Mouse (Mus musculus): ENCODE data around the gene Negr1. TPM values are rescaled to one million over a fixed set of nuclear protein-coding genes. Genes with fewer than 3 reads are reported as not detected.
A peak's percentile ranks its signal among the peaks of the same experiment; 100 is the strongest.

Negr1 gene
- 5.9 and 6.5 TPM in 2 replicates for polyA plus RNA-seq (2015; fragmentation: Nextera tagmentation; extraction: Ambion mirVana)

DNA sequence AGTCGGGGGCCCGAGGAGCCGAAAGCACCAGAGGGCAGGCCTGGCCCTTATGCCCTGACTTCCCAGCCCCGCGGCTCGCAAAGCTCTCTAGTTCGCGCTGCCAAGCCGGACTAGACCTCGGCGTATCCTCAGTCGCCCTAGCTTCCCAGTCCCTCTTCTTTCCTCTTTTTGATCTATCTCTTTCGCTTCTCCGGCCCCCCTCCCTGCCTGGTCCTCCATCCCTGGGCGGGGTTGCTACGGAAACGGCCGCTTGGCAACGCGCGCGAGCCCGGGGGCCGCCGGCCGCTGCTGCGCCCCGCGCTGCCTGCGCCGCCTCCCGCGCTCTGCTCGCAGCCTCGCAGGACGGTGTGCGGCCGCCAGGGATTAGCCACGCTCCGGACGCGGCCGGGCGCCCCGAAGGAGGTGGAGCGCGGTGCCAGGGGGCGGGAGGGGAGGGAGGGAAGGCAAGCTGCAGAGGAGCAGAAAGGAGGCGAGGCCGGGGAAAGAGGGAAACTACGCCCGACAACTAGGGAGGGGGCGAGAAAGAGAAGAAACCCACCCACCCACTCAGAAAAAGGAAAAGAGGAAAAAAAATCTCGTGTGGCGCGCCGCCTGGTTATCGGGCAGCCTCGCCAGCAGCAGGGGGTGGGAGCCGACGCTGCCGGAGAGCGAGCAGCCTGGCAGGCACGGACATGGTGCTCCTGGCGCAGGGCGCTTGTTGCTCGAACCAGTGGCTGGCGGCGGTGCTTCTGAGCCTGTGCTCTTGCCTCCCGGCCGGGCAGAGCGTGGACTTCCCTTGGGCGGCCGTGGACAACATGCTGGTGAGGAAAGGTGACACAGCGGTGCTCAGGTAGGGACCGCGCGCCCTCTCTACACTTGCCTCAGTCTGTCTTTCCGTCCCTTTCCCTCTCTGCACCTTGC is at the start of gene Negr1:
Negr1 (plus strand) TSS at position 271 of the 900 bp plus-strand sequence.
- H3K4me1 ChIP-seq (replicated peaks; ENCODE audit: insufficient read depth, low read length): peaks cover 5% of the 10 kb centered on the region; the same call in 1 of the 2 replicates
- WGBS: under 1% methylated on average over 79 of the region's 79 CpGs
- 0 out of 2 replicates have a peak within 1 kb of the TSS, but pooled peaks have one; percentile 42 for H3K27ac ChIP-seq
- H3K9me3 ChIP-seq (replicated peaks; ENCODE audit: low read length): no peaks in the 10 kb centered on the region
- H3K27me3 ChIP-seq (ENCODE audit: insufficient read depth, low read length): no peaks in the 10 kb centered on the region
- DNase-seq (ENCODE audit: low spot score): peak; percentile 73
- no peaks in the 10 kb centered on the region for H3K36me3 ChIP-seq (ENCODE audit: insufficient read depth, low read length)
- ATAC-seq (replicated peaks; ENCODE audit: low FRiP score, low read depth): peak; percentile 79
- H3K9ac ChIP-seq (ENCODE audit: low read depth, low read length): peak within 1 kb of the TSS; percentile 46; the same call in 1 of the 2 replicates
- peak within 1 kb of the TSS; percentile 60 for H3K4me3 ChIP-seq (replicated peaks; ENCODE audit: low read depth, low read length)
- H3K4me2 ChIP-seq (ENCODE audit: low read length): peak within 1 kb of the TSS; percentile 64
- TF ChIP-seq CTCF (IDR thresholded peaks at IDR 0.05; ENCODE audit: low read depth): no peak

GRCm38 (mm10) chr3:156526461-156526933 is 35.1 kb upstream of the Negr1 start:
- 75% methylated on average over 8 of the region's 8 CpGs for WGBS
- TF ChIP-seq CTCF (IDR thresholded peaks at IDR 0.05; ENCODE audit: low read depth): no peak
- no peak overlapping the region for H3K4me2 ChIP-seq (ENCODE audit: low read length)
- no peaks in the 10 kb centered on the region for H3K9me3 ChIP-seq (replicated peaks; ENCODE audit: low read length)
- H3K27ac ChIP-seq: no peak overlapping the region
- H3K27me3 ChIP-seq (ENCODE audit: insufficient read depth, low read length): no peaks in the 10 kb centered on the region
- no peak for DNase-seq (ENCODE audit: low spot score)
- H3K36me3 ChIP-seq (ENCODE audit: insufficient read depth, low read length): no peaks in the 10 kb centered on the region
- H3K4me3 ChIP-seq (replicated peaks; ENCODE audit: low read depth, low read length): no peak overlapping the region
- no peak overlapping the region for H3K9ac ChIP-seq (ENCODE audit: low read depth, low read length)
- no peak for ATAC-seq (replicated peaks; ENCODE audit: low FRiP score, low read depth)
- H3K4me1 ChIP-seq (replicated peaks; ENCODE audit: insufficient read depth, low read length): no peaks in the 10 kb centered on the region

DNA sequence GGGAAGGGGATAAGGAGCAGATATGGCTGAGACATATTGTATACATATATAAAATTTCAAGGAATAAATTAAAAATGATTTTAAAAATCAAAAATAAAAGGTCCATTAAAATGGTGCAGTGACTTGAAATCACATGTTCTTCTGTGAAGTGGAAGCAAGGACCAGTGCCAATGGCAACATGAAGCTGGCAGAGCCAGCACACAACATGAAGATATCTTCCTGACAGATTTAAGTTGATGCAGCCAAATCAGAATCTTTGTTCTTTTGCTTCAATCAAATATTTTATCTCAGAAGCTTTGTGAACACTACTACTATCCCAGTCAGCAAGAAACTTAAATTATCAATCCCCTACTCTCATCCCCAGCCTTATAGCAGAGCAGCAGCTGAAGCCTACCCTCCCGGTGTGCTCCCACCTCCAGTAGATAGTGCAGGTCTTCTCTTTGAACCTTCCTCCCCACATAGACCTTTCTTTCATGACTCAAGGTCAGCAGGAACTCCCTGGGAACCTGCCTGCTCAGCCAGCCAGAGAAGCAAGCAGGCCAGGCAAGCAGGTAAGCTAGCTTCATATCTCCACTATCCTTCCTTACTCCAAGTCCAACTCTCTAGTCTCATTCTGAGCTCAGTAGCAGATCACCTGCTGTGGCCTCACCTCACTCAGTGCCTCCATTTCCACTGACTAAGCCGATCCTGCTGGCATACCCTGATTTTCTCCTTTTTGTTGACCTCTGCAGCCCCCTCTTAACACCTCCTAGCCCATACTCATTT is 34.2 kb upstream of the Negr1 start:
- H3K27me3 ChIP-seq (ENCODE audit: insufficient read depth, low read length): no peaks in the 10 kb centered on the region
- H3K4me2 ChIP-seq (ENCODE audit: low read length): no peak overlapping the region
- H3K27ac ChIP-seq: no peak overlapping the region
- H3K4me3 ChIP-seq (replicated peaks; ENCODE audit: low read depth, low read length): no peak overlapping the region
- no peak for TF ChIP-seq CTCF (IDR thresholded peaks at IDR 0.05; ENCODE audit: low read depth)
- no peaks in the 10 kb centered on the region for H3K9me3 ChIP-seq (replicated peaks; ENCODE audit: low read length)
- H3K4me1 ChIP-seq (replicated peaks; ENCODE audit: insufficient read depth, low read length): no peaks in the 10 kb centered on the region
- ATAC-seq (replicated peaks; ENCODE audit: low FRiP score, low read depth) (no peak), DNase-seq (ENCODE audit: low spot score) (no peak)
- WGBS: 89% methylated on average over 2 of the region's 2 CpGs
- no peak overlapping the region for H3K9ac ChIP-seq (ENCODE audit: low read depth, low read length)
- no peaks in the 10 kb centered on the region for H3K36me3 ChIP-seq (ENCODE audit: insufficient read depth, low read length)

DNA sequence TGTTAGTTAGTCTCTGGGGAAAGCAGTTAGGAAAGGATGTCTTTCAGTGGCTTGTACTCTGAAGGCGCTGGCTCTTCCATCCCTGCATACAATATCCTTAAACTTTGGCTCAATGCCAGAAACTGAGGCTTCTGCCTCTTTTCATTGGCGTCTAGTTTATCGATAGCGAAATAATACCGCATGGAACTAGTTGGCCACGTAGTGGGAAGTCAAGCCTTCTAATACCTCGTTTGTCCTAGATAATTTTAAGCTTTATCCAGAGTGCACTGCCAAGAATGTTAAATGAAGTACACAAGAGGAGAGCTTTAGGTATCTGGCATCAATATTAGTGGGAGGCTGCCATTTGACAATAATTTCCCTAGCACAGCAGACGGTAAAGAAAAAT is 2.2 kb upstream of the Negr1 start:
- ATAC-seq (replicated peaks; ENCODE audit: low FRiP score, low read depth) (no peak), DNase-seq (ENCODE audit: low spot score) (peak; percentile 12)
- peaks cover 5% of the 10 kb centered on the region; the same call in 1 of the 2 replicates for H3K4me1 ChIP-seq (replicated peaks; ENCODE audit: insufficient read depth, low read length)
- 33% methylated on average over 8 of the region's 8 CpGs for WGBS
- no peaks in the 10 kb centered on the region for H3K9me3 ChIP-seq (replicated peaks; ENCODE audit: low read length)
- no peaks in the 10 kb centered on the region for H3K36me3 ChIP-seq (ENCODE audit: insufficient read depth, low read length)
- H3K4me3 ChIP-seq (replicated peaks; ENCODE audit: low read depth, low read length): no peak overlapping the region
- no peak for TF ChIP-seq CTCF (IDR thresholded peaks at IDR 0.05; ENCODE audit: low read depth)
- H3K27ac ChIP-seq: no peak overlapping the region
- H3K9ac ChIP-seq (ENCODE audit: low read depth, low read length): no peak overlapping the region
- H3K4me2 ChIP-seq (ENCODE audit: low read length): no peak overlapping the region
- no peaks in the 10 kb centered on the region for H3K27me3 ChIP-seq (ENCODE audit: insufficient read depth, low read length)

DNA sequence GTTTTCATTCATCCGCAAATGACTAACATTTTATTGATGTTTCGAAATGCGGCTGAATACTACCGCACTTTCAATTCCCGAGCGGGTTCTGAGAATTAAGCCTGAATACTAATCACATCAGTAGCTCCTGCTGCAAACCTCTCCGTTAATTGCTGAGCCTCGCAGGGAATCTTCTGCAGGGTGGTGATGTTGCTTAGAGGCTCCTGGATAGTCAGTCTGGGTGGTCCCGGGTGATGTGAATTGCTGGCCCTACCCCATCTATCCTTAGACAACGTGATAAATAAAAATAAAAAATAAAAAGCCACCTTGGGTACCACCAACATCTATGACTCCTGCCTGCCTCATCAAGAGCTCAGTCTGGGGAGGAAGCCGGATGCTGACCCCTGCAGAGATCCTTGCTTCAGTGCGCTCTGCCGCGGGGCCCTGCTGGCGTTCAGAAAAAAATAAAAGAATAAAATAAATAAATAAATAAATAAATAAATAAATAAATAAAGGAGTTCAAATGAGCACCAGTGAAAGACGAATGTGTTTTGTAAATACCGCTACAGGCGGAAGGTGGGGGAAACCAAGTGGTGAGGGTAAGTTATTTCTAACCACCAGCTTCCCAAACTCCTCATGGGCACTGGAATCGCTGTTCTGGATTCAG is 1.6 kb upstream of the Negr1 start:
- no peak overlapping the region for H3K27ac ChIP-seq
- WGBS: 6% methylated on average over 19 of the region's 19 CpGs
- ATAC-seq (replicated peaks; ENCODE audit: low FRiP score, low read depth) (no peak), DNase-seq (ENCODE audit: low spot score) (peak; percentile 42)
- no peaks in the 10 kb centered on the region for H3K27me3 ChIP-seq (ENCODE audit: insufficient read depth, low read length)
- H3K4me1 ChIP-seq (replicated peaks; ENCODE audit: insufficient read depth, low read length): peaks cover 5% of the 10 kb centered on the region; the same call in 1 of the 2 replicates
- no peak for TF ChIP-seq CTCF (IDR thresholded peaks at IDR 0.05; ENCODE audit: low read depth)
- no peaks in the 10 kb centered on the region for H3K36me3 ChIP-seq (ENCODE audit: insufficient read depth, low read length)
- no peak overlapping the region for H3K9ac ChIP-seq (ENCODE audit: low read depth, low read length)
- H3K4me3 ChIP-seq (replicated peaks; ENCODE audit: low read depth, low read length): peak overlapping the region; percentile 60
- H3K9me3 ChIP-seq (replicated peaks; ENCODE audit: low read length): no peaks in the 10 kb centered on the region
- peak overlapping the region; percentile 64 for H3K4me2 ChIP-seq (ENCODE audit: low read length)
